Mouse (Mus musculus): ENCODE measurements around the gene St8sia1. TPM values are rescaled to one million over a fixed set of nuclear protein-coding genes. Genes with fewer than 3 reads are reported as not detected.

Gene St8sia1
- polyA plus RNA-seq, 1 experiment from 2014 or later, result 2.9 TPM

GRCm38 (mm10) chr6:142952361-142952954 lies 11.8 kb downstream of the St8sia1 start:
- H3K36me3 ChIP-seq, result no peaks in the 10 kb centered on the region
- no peak overlapping the region for H3K4me2 ChIP-seq (replicated peaks)
- 90% methylated on average over 7 of the region's 7 CpGs for WGBS
- no peak overlapping the region for H3K4me3 ChIP-seq
- no peak for ATAC-seq (ENCODE audit: insufficient number of reproducible peaks, insufficient read depth, low FRiP score, low TSS enrichment)
- no peak overlapping the region for H3K27ac ChIP-seq
- peaks cover 4% of the 10 kb centered on the region; the same call in 1 of the 2 replicates for H3K4me1 ChIP-seq
- no peak overlapping the region for H3K9ac ChIP-seq
- no peaks in the 10 kb centered on the region for H3K9me3 ChIP-seq
- no peaks in the 10 kb centered on the region for H3K27me3 ChIP-seq

GRCm38 (mm10) chr6:142951564-142952308 lies 12.5 kb downstream of the St8sia1 start:
- Histone ChIP-seq H3K27me3 (no peaks in the 10 kb centered on the region), H3K27ac (no peak overlapping the region)
- WGBS, result 84% methylated on average over 7 of the region's 7 CpGs

GRCm38 (mm10) chr6:142950354-142950753 lies 13.9 kb downstream of the St8sia1 start:
- Histone ChIP-seq H3K9ac (no peak overlapping the region), H3K9me3 (no peaks in the 10 kb centered on the region), H3K36me3 (no peaks in the 10 kb centered on the region), H3K27ac (no peak overlapping the region), H3K4me1 (peaks cover 14% of the 10 kb centered on the region; the same call in 1 of the 2 replicates), H3K4me2 (replicated peaks) (no peak overlapping the region), H3K27me3 (no peaks in the 10 kb centered on the region), H3K4me3 (no peak overlapping the region)
- 85% methylated on average over 11 of the region's 11 CpGs for WGBS
- no peak for ATAC-seq (ENCODE audit: insufficient number of reproducible peaks, insufficient read depth, low FRiP score, low TSS enrichment)

More at GRCm38 (mm10) chr6:142951564-142952308, 12.5 kb downstream of the St8sia1 start:
- no peak overlapping the region for H3K9ac ChIP-seq
- peaks cover 4% of the 10 kb centered on the region; the same call in 1 of the 2 replicates for H3K4me1 ChIP-seq
- H3K36me3 ChIP-seq, result no peaks in the 10 kb centered on the region
- ATAC-seq (ENCODE audit: insufficient number of reproducible peaks, insufficient read depth, low FRiP score, low TSS enrichment), result no peak
- no peak overlapping the region for H3K4me2 ChIP-seq (replicated peaks)
- no peak overlapping the region for H3K4me3 ChIP-seq
- H3K9me3 ChIP-seq, result no peaks in the 10 kb centered on the region

- ATAC-seq (ENCODE audit: insufficient number of reproducible peaks, insufficient read depth, low FRiP score, low TSS enrichment), result no peak
- H3K4me3 ChIP-seq, result no peak overlapping the region
- 75% methylated on average over 5 of the region's 5 CpGs for WGBS
These were observed 15.3 kb downstream of the St8sia1 start for GRCm38 (mm10) chr6:142948955-142949357.

GRCm38 (mm10) chr6:142947029-142947428 lies 17.2 kb downstream of the St8sia1 start:
- Histone ChIP-seq H3K4me3 (no peak overlapping the region), H3K4me2 (replicated peaks) (no peak overlapping the region), H3K4me1 (peaks cover 14% of the 10 kb centered on the region; the same call in 1 of the 2 replicates), H3K27me3 (no peaks in the 10 kb centered on the region), H3K9me3 (no peaks in the 10 kb centered on the region), H3K9ac (no peak overlapping the region), H3K27ac (no peak overlapping the region), H3K36me3 (no peaks in the 10 kb centered on the region)
- ATAC-seq (ENCODE audit: insufficient number of reproducible peaks, insufficient read depth, low FRiP score, low TSS enrichment), result no peak
- whole genome bisulfite sequencing, result 74% methylated on average over 6 of the region's 6 CpGs

More at GRCm38 (mm10) chr6:142948955-142949357, 15.3 kb downstream of the St8sia1 start:
- H3K4me1 ChIP-seq, result peaks cover 14% of the 10 kb centered on the region; the same call in 1 of the 2 replicates
- H3K9ac ChIP-seq, result no peak overlapping the region
- no peak overlapping the region for H3K4me2 ChIP-seq (replicated peaks)
- H3K36me3 ChIP-seq, result no peaks in the 10 kb centered on the region
- no peaks in the 10 kb centered on the region for H3K27me3 ChIP-seq
- H3K9me3 ChIP-seq, result no peaks in the 10 kb centered on the region
- no peak overlapping the region for H3K27ac ChIP-seq

- H3K9ac ChIP-seq, result no peak overlapping the region
- no peaks in the 10 kb centered on the region for H3K9me3 ChIP-seq
- H3K4me2 ChIP-seq (replicated peaks), result no peak overlapping the region
- H3K4me3 ChIP-seq, result no peak overlapping the region
- peaks cover 14% of the 10 kb centered on the region; the same call in 1 of the 2 replicates for H3K4me1 ChIP-seq
- 51% methylated on average over 7 of the region's 8 CpGs for WGBS
- H3K27me3 ChIP-seq, result no peaks in the 10 kb centered on the region
- H3K27ac ChIP-seq, result no peak overlapping the region
- ATAC-seq (ENCODE audit: insufficient number of reproducible peaks, insufficient read depth, low FRiP score, low TSS enrichment), result no peak
- H3K36me3 ChIP-seq, result no peaks in the 10 kb centered on the region
These were observed 18.0 kb downstream of the St8sia1 start for GRCm38 (mm10) chr6:142946069-142946871.

GRCm38 (mm10) chr6:142945461-142945860 lies 18.8 kb downstream of the St8sia1 start:
- Histone ChIP-seq H3K27ac (no peak overlapping the region), H3K9ac (no peak overlapping the region), H3K27me3 (no peaks in the 10 kb centered on the region), H3K4me2 (replicated peaks) (no peak overlapping the region), H3K36me3 (no peaks in the 10 kb centered on the region), H3K9me3 (no peaks in the 10 kb centered on the region), H3K4me1 (peaks cover 14% of the 10 kb centered on the region; the same call in 1 of the 2 replicates), H3K4me3 (no peak overlapping the region)
- ATAC-seq (ENCODE audit: insufficient number of reproducible peaks, insufficient read depth, low FRiP score, low TSS enrichment), result no peak
- 88% methylated on average over 2 of the region's 2 CpGs for WGBS

GRCm38 (mm10) chr6:142944470-142944869 lies 19.8 kb downstream of the St8sia1 start:
- Histone ChIP-seq H3K9me3 (no peaks in the 10 kb centered on the region), H3K36me3 (no peaks in the 10 kb centered on the region), H3K4me1 (peaks cover 10% of the 10 kb centered on the region; the same call in 1 of the 2 replicates), H3K9ac (no peak overlapping the region), H3K27me3 (no peaks in the 10 kb centered on the region), H3K4me3 (no peak overlapping the region), H3K27ac (no peak overlapping the region), H3K4me2 (replicated peaks) (no peak overlapping the region)
- ATAC-seq (ENCODE audit: insufficient number of reproducible peaks, insufficient read depth, low FRiP score, low TSS enrichment), result no peak
- WGBS, result 95% methylated on average over 3 of the region's 3 CpGs

- ATAC-seq (ENCODE audit: insufficient number of reproducible peaks, insufficient read depth, low FRiP score, low TSS enrichment), result no peak
- 81% methylated on average over 8 of the region's 8 CpGs for WGBS
- H3K4me2 ChIP-seq (replicated peaks), result no peak overlapping the region
- H3K4me1 ChIP-seq, result peaks cover 10% of the 10 kb centered on the region; the same call in 1 of the 2 replicates
- H3K9ac ChIP-seq, result no peak overlapping the region
- H3K4me3 ChIP-seq, result no peak overlapping the region
- H3K27ac ChIP-seq, result no peak overlapping the region
- no peaks in the 10 kb centered on the region for H3K27me3 ChIP-seq
- H3K36me3 ChIP-seq, result no peaks in the 10 kb centered on the region
- no peaks in the 10 kb centered on the region for H3K9me3 ChIP-seq
These were observed 20.8 kb downstream of the St8sia1 start for GRCm38 (mm10) chr6:142943419-142943818.

- Histone ChIP-seq H3K27me3 (no peaks in the 10 kb centered on the region), H3K4me3 (no peak overlapping the region), H3K27ac (no peak overlapping the region), H3K36me3 (no peaks in the 10 kb centered on the region), H3K4me1 (peaks cover 10% of the 10 kb centered on the region; the same call in 1 of the 2 replicates), H3K9me3 (no peaks in the 10 kb centered on the region), H3K9ac (no peak overlapping the region), H3K4me2 (replicated peaks) (no peak overlapping the region)
- WGBS, result 85% methylated on average over 11 of the region's 11 CpGs
- no peak for ATAC-seq (ENCODE audit: insufficient number of reproducible peaks, insufficient read depth, low FRiP score, low TSS enrichment)
These were observed 22.5 kb downstream of the St8sia1 start for GRCm38 (mm10) chr6:142941596-142942381.

GRCm38 (mm10) chr6:142941078-142941477 lies 23.2 kb downstream of the St8sia1 start:
- Histone ChIP-seq H3K9me3 (no peaks in the 10 kb centered on the region), H3K36me3 (no peaks in the 10 kb centered on the region), H3K4me1 (peaks cover 6% of the 10 kb centered on the region; the same call in 1 of the 2 replicates), H3K27me3 (no peaks in the 10 kb centered on the region), H3K4me3 (no peak overlapping the region), H3K9ac (no peak overlapping the region), H3K4me2 (replicated peaks) (no peak overlapping the region), H3K27ac (no peak overlapping the region)
- no peak for ATAC-seq (ENCODE audit: insufficient number of reproducible peaks, insufficient read depth, low FRiP score, low TSS enrichment)
- WGBS, result 62% methylated on average over 8 of the region's 8 CpGs
